Mouse (Mus musculus): ENCODE data around the gene Helz. TPM values are rescaled to one million over a fixed set of nuclear protein-coding genes. Genes with fewer than 3 reads are reported as not detected.

Helz gene
- total RNA-seq, 2 experiments from 2014 or later: 26.7 to 31.8 TPM

GRCm38 (mm10) chr11:107662666-107663065 is 114.9 kb downstream of the Helz start:
- intact Hi-C loops (cut with DNase I): no loop called here
- DNase-seq: no peak

GRCm38 (mm10) chr11:107667542-107667941 is 119.8 kb downstream of the Helz start:
- DNase-seq: no peak
- intact Hi-C loops (cut with DNase I): no loop called here

GRCm38 (mm10) chr11:107668223-107668622 is 120.5 kb downstream of the Helz start:
- no peak for DNase-seq
- intact Hi-C loops (cut with DNase I): no loop called here

- intact Hi-C loops (cut with DNase I): no loop called here
Measured at GRCm38 (mm10) chr11:107668977-107669376, 121.2 kb downstream of the Helz start.

GRCm38 (mm10) chr11:107674006-107674405 is 126.3 kb downstream of the Helz start:
- intact Hi-C loops (cut with DNase I): no loop called here
- DNase-seq: no peak

More at GRCm38 (mm10) chr11:107668977-107669376, 121.2 kb downstream of the Helz start:
- DNase-seq: no peak

- intact Hi-C loops (cut with DNase I): no loop called here
Measured at GRCm38 (mm10) chr11:107674601-107675000, 126.9 kb downstream of the Helz start.

GRCm38 (mm10) chr11:107675246-107675645 is 127.5 kb downstream of the Helz start:
- no peak for DNase-seq
- intact Hi-C loops (cut with DNase I): no loop called here

More at GRCm38 (mm10) chr11:107674601-107675000, 126.9 kb downstream of the Helz start:
- DNase-seq: no peak

- intact Hi-C loops (cut with DNase I): no loop called here
- DNase-seq: no peak
Measured at GRCm38 (mm10) chr11:107676207-107676940, 128.6 kb downstream of the Helz start.

GRCm38 (mm10) chr11:107682694-107683355 is 135.1 kb downstream of the Helz start:
- DNase-seq: no peak
- intact Hi-C loops (cut with DNase I): no loop called here

- intact Hi-C loops (cut with DNase I): no loop called here
- no peak for DNase-seq
Measured at GRCm38 (mm10) chr11:107683544-107684465, 136.1 kb downstream of the Helz start.

- intact Hi-C loops (cut with DNase I): no loop called here
- no peak for DNase-seq
Measured at GRCm38 (mm10) chr11:107686290-107686689, 138.6 kb downstream of the Helz start.

- intact Hi-C loops (cut with DNase I): no loop called here
- DNase-seq: no peak
Measured at GRCm38 (mm10) chr11:107688480-107688879, 140.8 kb downstream of the Helz start.

- peak; percentile 37 to 41 for DNase-seq
- intact Hi-C loops (cut with DNase I): no loop called here
Measured at GRCm38 (mm10) chr11:107691569-107691968, 143.8 kb downstream of the Helz start.

- no peak for DNase-seq
- intact Hi-C loops (cut with DNase I): no loop called here
Measured at GRCm38 (mm10) chr11:107693338-107693737, 145.6 kb downstream of the Helz start.

- intact Hi-C loops (cut with DNase I): no loop called here
Measured at GRCm38 (mm10) chr11:107699967-107700366, 152.2 kb downstream of the Helz start.

GRCm38 (mm10) chr11:107703272-107704134 is 155.8 kb downstream of the Helz start:
- DNase-seq: peak; percentile 12 to 14
- intact Hi-C loops (cut with DNase I): no loop called here

More at GRCm38 (mm10) chr11:107699967-107700366, 152.2 kb downstream of the Helz start:
- no peak for DNase-seq

GRCm38 (mm10) chr11:107705060-107705459 is 157.3 kb downstream of the Helz start:
- intact Hi-C loops (cut with DNase I): no loop called here
- DNase-seq: no peak

- no peak for DNase-seq
- intact Hi-C loops (cut with DNase I): no loop called here
Measured at GRCm38 (mm10) chr11:107705476-107706074, 157.8 kb downstream of the Helz start.

GRCm38 (mm10) chr11:107707897-107708610 is 160.3 kb downstream of the Helz start:
- intact Hi-C loops (cut with DNase I): no loop called here
- DNase-seq: no peak

Measured in heart, postnatal 10 days (tissue).